Mouse (Mus musculus) cortical plate, adult 2 months (tissue): ENCODE results near the gene Adprh.

Experiments used
- CTCF ChIP-seq: fragments of 200-500 bp; IDR thresholded peaks from 2 replicates; pipeline ENCODE4 v1.5.1; 2011; ENCODE audit warnings: mild to moderate bottlenecking, control low read depth, low read length; ENCODE audit not compliant: insufficient read depth; ENCODE audit errors: extremely low read depth
- POLR2A ChIP-seq: fragments of 200-500 bp; IDR thresholded peaks from 2 replicates; pipeline ENCODE4 v1.6.1; 2011; ENCODE audit warnings: mild to moderate bottlenecking, low read length, control low read depth; ENCODE audit not compliant: insufficient read depth; ENCODE audit errors: extremely low read depth

DNA sequence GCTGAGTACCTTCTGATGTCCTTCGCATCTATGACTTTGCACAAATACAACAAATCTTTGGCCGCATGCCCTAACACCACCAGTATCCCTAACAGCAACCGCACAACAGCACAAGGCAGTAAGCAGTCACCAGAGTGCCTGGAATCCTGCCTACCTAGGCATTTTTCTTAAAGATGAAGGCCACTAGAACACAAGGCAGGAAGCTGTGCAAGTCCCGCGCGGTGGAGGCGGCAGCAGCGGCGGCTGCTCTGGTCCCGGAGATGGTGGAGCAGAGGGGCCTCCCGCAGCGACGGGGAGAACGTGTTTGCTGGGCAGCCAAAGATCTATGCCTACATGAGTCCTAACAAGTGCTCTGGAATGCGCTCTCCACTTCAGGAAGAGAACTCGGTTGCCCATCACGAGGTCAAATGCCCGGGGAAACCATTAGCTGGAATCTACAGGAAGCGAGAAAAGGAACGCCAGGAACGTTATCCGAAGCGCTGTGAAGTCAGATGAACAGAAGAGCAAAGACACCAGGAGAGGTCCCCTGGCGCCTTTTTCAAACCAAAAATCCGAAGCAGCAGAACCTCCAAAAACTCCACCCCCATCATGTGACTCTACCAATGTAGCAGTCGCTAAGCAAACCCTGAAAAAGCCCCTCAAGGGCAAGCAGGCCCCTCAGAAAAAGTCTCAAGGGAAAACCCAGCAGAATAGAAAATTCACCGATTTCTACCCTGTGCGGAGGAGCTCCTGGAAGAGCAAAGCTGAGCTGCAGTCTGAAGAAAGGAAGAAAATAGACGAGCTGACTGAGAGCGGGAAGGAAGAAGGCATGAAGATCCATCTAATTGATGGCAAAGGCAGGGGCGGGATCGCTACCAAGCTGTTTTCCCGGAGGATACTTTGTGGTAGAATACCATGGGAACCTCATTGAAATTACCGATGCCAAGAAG, 24.1 kb upstream of the Adprh start:
- TF ChIP-seq POLR2A, result no peak
- TF ChIP-seq CTCF, result no peak
